Mouse (Mus musculus): ENCODE measurements around the gene Grik1. TPM values are rescaled to one million over a fixed set of nuclear protein-coding genes. Genes with fewer than 3 reads are reported as not detected.

Gene Grik1
- polyA plus RNA-seq, 1 experiment from 2014 or later, result 1.8 TPM

DNA sequence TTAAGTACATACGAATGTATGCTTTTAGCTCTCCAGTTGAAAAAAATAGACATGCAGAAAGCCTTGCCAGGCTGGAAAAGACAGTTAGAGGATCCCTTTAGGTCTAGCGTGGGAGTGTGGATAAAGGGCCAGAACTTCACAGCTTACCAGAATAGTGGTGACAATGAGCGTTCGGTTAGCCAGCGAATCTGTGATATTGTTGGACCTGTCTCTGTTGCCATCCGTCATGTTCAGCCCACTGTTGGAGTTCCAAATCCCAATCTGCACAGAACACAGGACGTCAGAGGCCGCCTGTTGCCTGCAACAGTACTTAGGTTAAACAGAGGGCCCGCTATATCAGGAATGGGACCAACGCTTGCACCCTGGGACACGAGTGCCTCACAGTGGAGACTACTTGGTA is 340.2 kb downstream of the Grik1 start:
- H3K9ac ChIP-seq (replicated peaks; ENCODE audit: low read length), result no peak overlapping the region
- peaks cover 3% of the 10 kb centered on the region; the same call in 1 of the 2 replicates for H3K4me1 ChIP-seq (ENCODE audit: insufficient read depth, low read length)
- ATAC-seq (ENCODE audit: low FRiP score, low TSS enrichment), result no peak
- H3K27ac ChIP-seq (ENCODE audit: low read length), result no peak overlapping the region
- H3K36me3 ChIP-seq (ENCODE audit: insufficient read depth, low read length), result no peaks in the 10 kb centered on the region
- H3K27me3 ChIP-seq (ENCODE audit: insufficient read depth, low read length), result no peaks in the 10 kb centered on the region
- H3K4me2 ChIP-seq (replicated peaks; ENCODE audit: low read depth, low read length), result no peak overlapping the region
- H3K4me3 ChIP-seq (ENCODE audit: low read length), result no peak overlapping the region
- whole genome bisulfite sequencing, result 87% methylated on average over 11 of the region's 11 CpGs
- H3K9me3 ChIP-seq (ENCODE audit: low read length), result no peaks in the 10 kb centered on the region

DNA sequence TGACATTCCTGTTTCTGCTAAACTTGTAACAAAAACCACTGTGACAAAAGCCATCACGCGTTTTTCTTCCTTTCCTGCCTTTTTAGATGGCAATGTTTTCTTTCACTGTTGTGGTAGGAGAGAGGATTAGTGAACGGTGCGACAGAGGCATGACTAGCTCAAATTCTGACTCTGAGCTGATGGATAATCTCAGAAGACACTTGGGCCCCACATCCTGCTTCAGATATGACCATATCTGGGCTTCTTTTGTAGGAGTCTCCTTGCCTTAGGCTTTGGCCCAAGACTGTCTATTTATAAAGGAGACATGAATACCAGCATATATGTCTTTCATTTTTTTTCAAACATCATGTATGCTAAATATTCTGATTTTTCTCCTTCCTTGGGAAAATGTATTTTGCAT is 341.9 kb downstream of the Grik1 start:
- no peaks in the 10 kb centered on the region for H3K4me1 ChIP-seq (ENCODE audit: insufficient read depth, low read length)
- no peaks in the 10 kb centered on the region for H3K36me3 ChIP-seq (ENCODE audit: insufficient read depth, low read length)
- ATAC-seq (ENCODE audit: low FRiP score, low TSS enrichment), result no peak
- H3K4me2 ChIP-seq (replicated peaks; ENCODE audit: low read depth, low read length), result no peak overlapping the region
- no peaks in the 10 kb centered on the region for H3K9me3 ChIP-seq (ENCODE audit: low read length)
- H3K9ac ChIP-seq (replicated peaks; ENCODE audit: low read length), result no peak overlapping the region
- no peak overlapping the region for H3K4me3 ChIP-seq (ENCODE audit: low read length)
- no peaks in the 10 kb centered on the region for H3K27me3 ChIP-seq (ENCODE audit: insufficient read depth, low read length)
- WGBS, result 76% methylated on average over 4 of the region's 4 CpGs
- no peak overlapping the region for H3K27ac ChIP-seq (ENCODE audit: low read length)

DNA sequence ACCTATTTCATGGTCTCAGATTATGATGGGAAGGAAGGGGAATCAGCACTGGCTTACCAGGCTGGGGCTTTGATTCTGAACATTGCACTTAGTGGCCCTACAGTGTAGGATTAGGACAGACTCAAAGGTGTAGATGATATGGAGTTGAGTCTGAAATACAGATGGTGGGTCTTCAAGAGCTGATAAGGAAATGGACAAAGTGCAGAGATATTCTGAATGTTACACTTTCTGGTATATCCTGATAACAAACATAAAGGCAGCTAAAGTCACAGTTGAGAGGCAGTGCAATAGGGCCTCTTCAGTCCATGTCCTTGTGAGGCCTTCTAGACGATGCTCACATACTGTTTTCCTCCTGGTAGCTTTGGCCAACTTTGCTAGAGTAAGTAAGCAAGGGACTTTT is 345.7 kb downstream of the Grik1 start:
- Histone ChIP-seq H3K4me3 (ENCODE audit: low read length) (no peak overlapping the region), H3K27me3 (ENCODE audit: insufficient read depth, low read length) (no peaks in the 10 kb centered on the region), H3K9me3 (ENCODE audit: low read length) (no peaks in the 10 kb centered on the region), H3K4me1 (ENCODE audit: insufficient read depth, low read length) (no peaks in the 10 kb centered on the region), H3K4me2 (replicated peaks; ENCODE audit: low read depth, low read length) (no peak overlapping the region), H3K36me3 (ENCODE audit: insufficient read depth, low read length) (no peaks in the 10 kb centered on the region), H3K9ac (replicated peaks; ENCODE audit: low read length) (no peak overlapping the region), H3K27ac (ENCODE audit: low read length) (no peak overlapping the region)
- no peak for ATAC-seq (ENCODE audit: low FRiP score, low TSS enrichment)
- WGBS, result 87% methylated on average over 1 of the region's 1 CpGs

DNA sequence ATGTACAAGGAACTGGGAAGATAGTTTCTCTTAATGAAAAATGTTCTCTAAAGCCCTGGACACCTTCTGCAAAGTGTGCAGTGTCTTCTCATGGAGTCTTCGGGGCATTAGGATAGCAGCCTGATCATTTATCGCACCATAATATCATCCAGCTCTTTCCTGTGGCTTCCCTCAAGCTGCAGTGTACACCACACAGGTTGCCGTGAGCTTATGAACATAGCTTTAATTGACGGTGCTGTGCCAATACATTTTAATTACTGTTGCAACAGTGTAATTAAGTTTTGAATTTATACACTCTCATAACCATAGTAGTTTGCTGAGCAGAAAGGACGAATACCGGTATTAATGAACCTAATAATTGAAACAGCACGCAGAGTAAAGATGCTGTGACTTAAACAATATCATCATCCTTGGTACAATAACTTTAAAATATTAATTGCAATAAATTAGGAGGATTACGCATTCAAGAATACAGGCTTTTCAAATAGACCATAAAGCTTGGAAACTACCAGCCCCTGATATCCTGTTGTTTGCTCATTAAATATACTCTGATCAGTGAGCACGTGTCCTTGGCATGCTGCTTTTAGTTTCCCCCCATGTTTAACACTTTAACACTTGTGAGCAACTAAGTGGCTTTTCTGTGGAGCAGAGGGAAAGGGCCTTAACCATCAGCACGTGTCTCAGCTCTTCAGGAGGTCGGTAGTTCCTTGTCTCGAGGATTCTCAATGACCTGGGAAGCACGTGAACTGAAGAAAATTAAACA is 347.8 kb downstream of the Grik1 start:
- H3K4me2 ChIP-seq (replicated peaks; ENCODE audit: low read depth, low read length), result no peak overlapping the region
- no peak overlapping the region for H3K9ac ChIP-seq (replicated peaks; ENCODE audit: low read length)
- ATAC-seq (ENCODE audit: low FRiP score, low TSS enrichment), result no peak
- no peaks in the 10 kb centered on the region for H3K4me1 ChIP-seq (ENCODE audit: insufficient read depth, low read length)
- WGBS, result 89% methylated on average over 13 of the region's 13 CpGs
- H3K4me3 ChIP-seq (ENCODE audit: low read length), result no peak overlapping the region
- no peaks in the 10 kb centered on the region for H3K27me3 ChIP-seq (ENCODE audit: insufficient read depth, low read length)
- no peak overlapping the region for H3K27ac ChIP-seq (ENCODE audit: low read length)
- no peaks in the 10 kb centered on the region for H3K9me3 ChIP-seq (ENCODE audit: low read length)
- H3K36me3 ChIP-seq (ENCODE audit: insufficient read depth, low read length), result no peaks in the 10 kb centered on the region

GRCm38 (mm10) chr16:87934685-87935084 is 355.4 kb downstream of the Grik1 start:
- H3K4me2 ChIP-seq (replicated peaks; ENCODE audit: low read depth, low read length), result no peak overlapping the region
- no peaks in the 10 kb centered on the region for H3K9me3 ChIP-seq (ENCODE audit: low read length)
- H3K9ac ChIP-seq (replicated peaks; ENCODE audit: low read length), result no peak overlapping the region
- H3K4me1 ChIP-seq (ENCODE audit: insufficient read depth, low read length), result 0 out of 2 replicates have a peak, but pooled peaks cover 3% of the 10 kb centered on the region
- no peak for ATAC-seq (ENCODE audit: low FRiP score, low TSS enrichment)
- no peaks in the 10 kb centered on the region for H3K36me3 ChIP-seq (ENCODE audit: insufficient read depth, low read length)
- no peak overlapping the region for H3K27ac ChIP-seq (ENCODE audit: low read length)
- H3K27me3 ChIP-seq (ENCODE audit: insufficient read depth, low read length), result no peaks in the 10 kb centered on the region
- H3K4me3 ChIP-seq (ENCODE audit: low read length), result no peak overlapping the region
- 90% methylated on average over 1 of the region's 1 CpGs for WGBS

DNA sequence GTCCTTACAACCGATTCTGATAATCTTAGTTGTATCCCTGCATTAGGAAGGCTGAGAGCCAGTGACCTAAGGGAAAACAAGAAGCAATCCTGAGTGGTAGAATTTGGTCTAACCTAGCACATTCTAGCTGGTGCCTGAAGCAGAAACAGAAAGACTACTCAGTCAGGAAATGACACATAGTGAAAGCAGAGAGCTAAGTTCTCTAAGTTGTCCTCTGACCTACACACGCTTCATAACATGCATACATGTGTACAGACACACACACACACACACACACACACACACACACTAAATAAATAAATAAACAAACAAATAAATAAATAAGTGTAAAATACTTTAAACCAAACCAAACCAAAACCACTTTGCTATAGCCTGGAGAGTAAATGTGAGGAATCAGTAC is 358.7 kb downstream of the Grik1 start:
- 91% methylated on average over 2 of the region's 2 CpGs for WGBS
- no peak for ATAC-seq (ENCODE audit: low FRiP score, low TSS enrichment)
- no peaks in the 10 kb centered on the region for H3K9me3 ChIP-seq (ENCODE audit: low read length)

GRCm38 (mm10) chr16:87930519-87930918 is 359.5 kb downstream of the Grik1 start:
- 0 out of 2 replicates have a peak, but pooled peaks cover 1% of the 10 kb centered on the region for H3K4me1 ChIP-seq (ENCODE audit: insufficient read depth, low read length)
- WGBS, result 85% methylated on average over 3 of the region's 3 CpGs
- H3K27me3 ChIP-seq (ENCODE audit: insufficient read depth, low read length), result no peaks in the 10 kb centered on the region
- no peak overlapping the region for H3K9ac ChIP-seq (replicated peaks; ENCODE audit: low read length)
- no peak overlapping the region for H3K27ac ChIP-seq (ENCODE audit: low read length)
- no peak for ATAC-seq (ENCODE audit: low FRiP score, low TSS enrichment)
- no peak overlapping the region for H3K4me3 ChIP-seq (ENCODE audit: low read length)
- H3K4me2 ChIP-seq (replicated peaks; ENCODE audit: low read depth, low read length), result no peak overlapping the region
- H3K36me3 ChIP-seq (ENCODE audit: insufficient read depth, low read length), result no peaks in the 10 kb centered on the region
- H3K9me3 ChIP-seq (ENCODE audit: low read length), result no peaks in the 10 kb centered on the region

More for the DNA sequence above, 358.7 kb downstream of the Grik1 start:
- Histone ChIP-seq H3K4me1 (ENCODE audit: insufficient read depth, low read length) (0 out of 2 replicates have a peak, but pooled peaks cover 3% of the 10 kb centered on the region), H3K36me3 (ENCODE audit: insufficient read depth, low read length) (no peaks in the 10 kb centered on the region), H3K4me2 (replicated peaks; ENCODE audit: low read depth, low read length) (no peak overlapping the region), H3K27me3 (ENCODE audit: insufficient read depth, low read length) (no peaks in the 10 kb centered on the region), H3K4me3 (ENCODE audit: low read length) (no peak overlapping the region), H3K27ac (ENCODE audit: low read length) (no peak overlapping the region), H3K9ac (replicated peaks; ENCODE audit: low read length) (no peak overlapping the region)

DNA sequence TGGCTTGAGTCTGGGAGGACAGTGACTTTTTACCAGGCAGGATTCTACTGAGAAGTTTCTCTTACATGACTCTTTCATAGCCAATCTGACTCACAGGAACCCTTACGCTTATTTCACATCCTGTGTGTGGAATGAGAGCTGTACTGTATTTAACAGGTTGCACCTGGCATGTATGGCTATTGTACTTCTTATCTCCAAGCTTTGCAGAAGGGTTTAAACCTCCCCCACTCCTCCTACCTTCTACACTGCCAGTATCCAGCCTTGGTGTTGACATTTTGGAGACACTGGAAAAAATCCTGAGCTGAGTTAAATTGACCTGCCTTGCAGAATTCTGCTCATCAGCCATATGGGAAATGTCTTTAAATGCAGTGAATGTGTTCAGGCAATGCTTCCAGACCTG is 361.4 kb downstream of the Grik1 start:
- ATAC-seq (ENCODE audit: low FRiP score, low TSS enrichment), result no peak
- 69% methylated on average over 1 of the region's 1 CpGs for WGBS
- no peaks in the 10 kb centered on the region for H3K27me3 ChIP-seq (ENCODE audit: insufficient read depth, low read length)
- no peak overlapping the region for H3K27ac ChIP-seq (ENCODE audit: low read length)
- H3K4me1 ChIP-seq (ENCODE audit: insufficient read depth, low read length), result no peaks in the 10 kb centered on the region
- no peaks in the 10 kb centered on the region for H3K36me3 ChIP-seq (ENCODE audit: insufficient read depth, low read length)
- H3K4me2 ChIP-seq (replicated peaks; ENCODE audit: low read depth, low read length), result no peak overlapping the region
- H3K4me3 ChIP-seq (ENCODE audit: low read length), result no peak overlapping the region
- no peak overlapping the region for H3K9ac ChIP-seq (replicated peaks; ENCODE audit: low read length)
- no peaks in the 10 kb centered on the region for H3K9me3 ChIP-seq (ENCODE audit: low read length)

DNA sequence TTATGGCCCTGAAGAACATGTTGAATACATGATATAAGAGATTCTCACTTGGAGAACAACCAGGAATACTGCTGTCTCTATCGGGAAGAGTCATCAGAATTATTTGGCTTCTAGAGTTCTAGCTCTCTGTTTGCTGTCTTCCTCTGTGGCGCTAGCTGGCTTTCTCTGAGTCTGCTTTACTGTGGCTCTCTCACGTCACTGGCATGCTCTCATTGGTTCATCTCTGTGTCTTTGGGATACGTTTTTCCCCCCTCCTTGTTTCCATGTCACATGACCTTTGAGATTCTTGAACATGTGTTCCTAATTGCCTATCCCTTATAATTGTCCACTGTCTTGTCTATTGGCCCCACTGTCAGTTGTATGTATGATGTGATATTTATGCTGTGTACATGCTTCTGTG is 372.2 kb downstream of the Grik1 start:
- H3K9me3 ChIP-seq (ENCODE audit: low read length), result no peaks in the 10 kb centered on the region
- no peak for ATAC-seq (ENCODE audit: low FRiP score, low TSS enrichment)
- H3K4me2 ChIP-seq (replicated peaks; ENCODE audit: low read depth, low read length), result no peak overlapping the region
- no peak overlapping the region for H3K4me3 ChIP-seq (ENCODE audit: low read length)
- H3K9ac ChIP-seq (replicated peaks; ENCODE audit: low read length), result no peak overlapping the region
- H3K4me1 ChIP-seq (ENCODE audit: insufficient read depth, low read length), result peaks cover 11% of the 10 kb centered on the region; the same call in 1 of the 2 replicates
- H3K27ac ChIP-seq (ENCODE audit: low read length), result no peak overlapping the region
- whole genome bisulfite sequencing, result 76% methylated on average over 4 of the region's 4 CpGs
- no peaks in the 10 kb centered on the region for H3K27me3 ChIP-seq (ENCODE audit: insufficient read depth, low read length)
- H3K36me3 ChIP-seq (ENCODE audit: insufficient read depth, low read length), result no peaks in the 10 kb centered on the region

DNA sequence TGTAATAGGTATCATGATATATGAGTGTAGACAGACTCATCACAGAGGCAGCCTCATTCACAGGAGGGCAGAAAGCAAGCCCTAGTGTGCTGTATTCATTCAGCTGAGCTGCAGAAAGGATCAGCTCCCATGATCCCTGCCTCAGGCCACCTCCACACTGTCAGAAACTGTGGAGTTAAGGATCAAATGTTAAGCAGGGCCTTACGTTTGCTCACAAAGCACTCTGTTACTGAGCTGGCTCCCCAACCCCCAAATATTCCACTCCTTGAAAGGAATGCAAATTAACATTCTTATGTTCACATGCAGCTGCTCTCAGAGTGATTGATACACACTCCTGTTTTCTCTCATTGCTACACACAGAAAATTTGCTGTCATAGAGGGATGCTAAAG is 372.9 kb downstream of the Grik1 start:
- Histone ChIP-seq H3K27me3 (ENCODE audit: insufficient read depth, low read length) (no peaks in the 10 kb centered on the region), H3K9ac (replicated peaks; ENCODE audit: low read length) (no peak overlapping the region), H3K4me1 (ENCODE audit: insufficient read depth, low read length) (peaks cover 11% of the 10 kb centered on the region; the same call in 1 of the 2 replicates), H3K4me2 (replicated peaks; ENCODE audit: low read depth, low read length) (no peak overlapping the region), H3K27ac (ENCODE audit: low read length) (peak overlapping the region; percentile 78), H3K4me3 (ENCODE audit: low read length) (no peak overlapping the region), H3K36me3 (ENCODE audit: insufficient read depth, low read length) (no peaks in the 10 kb centered on the region), H3K9me3 (ENCODE audit: low read length) (no peaks in the 10 kb centered on the region)
- WGBS, result 8% methylated on average over 1 of the region's 1 CpGs
- ATAC-seq (ENCODE audit: low FRiP score, low TSS enrichment), result peak; percentile 83; the same call in 1 of the 2 replicates

Measured in kidney, embryonic 16.5 days (tissue).